In the genomic region with DNA sequence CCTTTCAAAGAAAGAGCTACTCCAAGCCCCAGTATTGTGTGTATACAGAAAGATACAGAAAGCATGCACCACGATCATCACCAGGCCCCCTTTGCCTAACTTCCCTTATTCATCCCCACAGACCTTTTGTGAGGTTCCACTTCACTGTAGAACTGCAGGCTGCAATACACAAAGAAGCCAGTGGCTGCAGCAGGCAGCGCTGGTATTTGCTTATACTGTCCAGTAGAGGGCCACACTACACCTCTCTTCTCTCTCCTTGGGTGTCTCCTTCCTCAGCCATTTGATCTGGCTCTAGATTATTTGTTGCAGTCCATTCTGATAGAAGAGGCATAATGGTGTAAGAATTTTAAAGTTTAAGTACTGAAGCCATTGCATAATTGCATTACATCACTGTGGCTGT, we compare ENCODE assay signal across 7 mouse cellular contexts. TPM values are rescaled to one million over a fixed set of nuclear protein-coding genes. Genes with fewer than 3 reads are reported as not detected.
DNase-seq lines count a peak whose midpoint lies in the region; ATAC-seq and TF ChIP-seq lines count a peak whose summit lies in the region.

No protein-coding gene starts in this region.

- H3K36me3 ChIP-seq in ES-E14 (ENCODE audit: control insufficient read depth, insufficient read depth, low read length, poor library complexity, severe bottlenecking): no peaks in the 10 kb centered on the region
- H3K36me3 ChIP-seq in forebrain, embryonic 10.5 days (replicated peaks): no peaks in the 10 kb centered on the region
- peaks cover 2% of the 10 kb centered on the region; the same call in 1 of the 2 replicates for H3K36me3 ChIP-seq in hindbrain, embryonic 16.5 days (ENCODE audit: control insufficient read depth, insufficient read depth, low read length)

- ATAC-seq in hindbrain, embryonic 16.5 days: peak; percentile 62

- no peak overlapping the region for H3K27ac ChIP-seq in ES-E14 (ENCODE audit: insufficient read depth, low read depth, low read length, poor library complexity, severe bottlenecking)
- no peak overlapping the region for H3K27ac ChIP-seq in bone marrow, adult 2 months (ENCODE audit: control insufficient read depth, insufficient read depth, low read depth, low read length, poor library complexity)
- peak overlapping the region; percentile 71 for H3K27ac ChIP-seq in forebrain, embryonic 10.5 days
- H3K27ac ChIP-seq in hindbrain, embryonic 16.5 days (ENCODE audit: low read depth, low read length): no peak overlapping the region

- WGBS in bone marrow, adult 2 months: 0% methylated on average over 2 of the region's 2 CpGs
- 7% methylated on average over 2 of the region's 2 CpGs for WGBS in forebrain, embryonic 10.5 days
- WGBS in hindbrain, embryonic 16.5 days: 4% methylated on average over 2 of the region's 2 CpGs

- H3K4me1 ChIP-seq in ES-E14 (ENCODE audit: control insufficient read depth in 2 of 2, insufficient read depth in 2 of 2, low read length in 2 of 2, poor library complexity in 1 of 2): peaks cover 2 to 3% of the 10 kb centered on the region in 2 experiments; a peak in 3 of 4 replicates
- H3K4me1 ChIP-seq in bone marrow, adult 2 months (ENCODE audit: control insufficient read depth, insufficient read depth, low read length): no peaks in the 10 kb centered on the region; the same call in 1 of the 2 replicates
- H3K4me1 ChIP-seq in forebrain, embryonic 10.5 days: peaks cover 43% of the 10 kb centered on the region
- H3K4me1 ChIP-seq in hindbrain, embryonic 16.5 days (ENCODE audit: control insufficient read depth, insufficient read depth, low read depth, low read length): peaks cover 10% of the 10 kb centered on the region

- TF ChIP-seq POLR2A in bone marrow, adult 2 months (IDR thresholded peaks at IDR 0.05; ENCODE audit: borderline replicate concordance, control insufficient read depth, low read depth, low read length): no peak

- H3K4me3 ChIP-seq in ES-E14 (ENCODE audit: insufficient read depth in 1 of 2, low read depth in 1 of 2, low read length in 2 of 2, poor library complexity in 1 of 2, severe bottlenecking in 1 of 2): no peak overlapping the region
- no peak overlapping the region for H3K4me3 ChIP-seq in bone marrow, adult 2 months (replicated peaks; ENCODE audit: control insufficient read depth, low read depth, low read length)
- no peak overlapping the region for H3K4me3 ChIP-seq in forebrain, embryonic 10.5 days
- H3K4me3 ChIP-seq in hindbrain, embryonic 16.5 days (ENCODE audit: low read length): no peak overlapping the region

- H3K27me3 ChIP-seq in forebrain, embryonic 10.5 days (ENCODE audit: poor library complexity, severe bottlenecking): no peaks in the 10 kb centered on the region
- no peaks in the 10 kb centered on the region for H3K27me3 ChIP-seq in hindbrain, embryonic 16.5 days (replicated peaks; ENCODE audit: control insufficient read depth, insufficient read depth, low read length)

- no peaks in the 10 kb centered on the region for H3K9me3 ChIP-seq in ES-E14 (ENCODE audit: control insufficient read depth, insufficient read depth, low read depth, low read length)
- 0 out of 2 replicates have a peak, but pooled peaks cover 4% of the 10 kb centered on the region for H3K9me3 ChIP-seq in forebrain, embryonic 10.5 days
- H3K9me3 ChIP-seq in hindbrain, embryonic 16.5 days (ENCODE audit: control insufficient read depth, low read length): no peaks in the 10 kb centered on the region

- in situ Hi-C loops in ES-E14 (cut with MboI; ENCODE audit: low sequenced_read_pairs in 2 of 2, unreplicated experiment in 2 of 2): no loop called here

- peak; percentile 79 for TF ChIP-seq CTCF in bone marrow, adult 2 months (IDR thresholded peaks at IDR 0.05; ENCODE audit: control insufficient read depth, insufficient read depth, low read length)

- peak; percentile 60 for DNase-seq in ES-E14 (ENCODE audit: low read depth, low spot score)
- peak; percentile 69 for DNase-seq in forebrain, embryonic 10.5 days (ENCODE audit: extremely low spot score, low spot score)
- DNase-seq in layer of hippocampus, postnatal 36 days: peak; percentile 55 to 59
- DNase-seq in lung, postnatal 4 days: peak; percentile 72
- peak; percentile 66 to 79 for DNase-seq in right cerebral cortex, adult 2 months (ENCODE audit: low spot score in 2 of 2)

- no peak overlapping the region for H3K9ac ChIP-seq in ES-E14 (ENCODE audit: insufficient read depth, low read depth, low read length, poor library complexity, severe bottlenecking)
- H3K9ac ChIP-seq in hindbrain, embryonic 16.5 days (ENCODE audit: low read depth, low read length): no peak overlapping the region

- H3K4me2 ChIP-seq in hindbrain, embryonic 16.5 days (ENCODE audit: low read length): no peak overlapping the region

TF ChIP-seq in ES-E14, 5 proteins besides CTCF, POLR2A, EP300 and RAD21:
- TF ChIP-seq ZC3H11A (IDR thresholded peaks at IDR 0.05; ENCODE audit: borderline replicate concordance, low read depth, low read length): peak; percentile 56; the same call in 1 of the 2 replicates
- no peak; the same call in 1 of the 2 replicates for TF ChIP-seq ZNF384 (IDR thresholded peaks at IDR 0.05; ENCODE audit: low read depth, low read length)

RNA-seq across cellular contexts. Expression of a gene that starts 3.4 kb away (rescaled TPM):
- total RNA-seq in ES-E14 (2012; rRNA removed): 4.7 and 6.1 TPM in 2 replicates
- 0.52 and 0.57 TPM in 2 replicates for polyA plus RNA-seq in bone marrow, adult 2 months (2011; ENCODE audit: insufficient read depth, insufficient read length, low replicate concordance, missing spikeins)
- polyA plus RNA-seq in forebrain, embryonic 10.5 days (2016; fragmentation: Nextera tagmentation; extraction: Ambion mirVana): 10.5 and 12.4 TPM in 2 replicates
- 8.9 and 9.2 TPM in 2 replicates for polyA plus RNA-seq in hindbrain, embryonic 16.5 days (2015; fragmentation: Nextera tagmentation; extraction: Ambion mirVana)
- total RNA-seq in layer of hippocampus, postnatal 36 days (2021): 1 to 10 TPM; 3.4 to 3.6 TPM

RNA-seq across cellular contexts. Expression of a gene that starts 7.2 kb away (rescaled TPM):
- 0.36 and 0.42 TPM in 2 replicates for total RNA-seq in ES-E14 (2012; rRNA removed)
- not detected in 2 replicates for polyA plus RNA-seq in bone marrow, adult 2 months (2011; ENCODE audit: insufficient read depth, insufficient read length, low replicate concordance, missing spikeins)
- polyA plus RNA-seq in forebrain, embryonic 10.5 days (2016; fragmentation: Nextera tagmentation; extraction: Ambion mirVana): 0.28 and 0.53 TPM in 2 replicates
- polyA plus RNA-seq in hindbrain, embryonic 16.5 days (2015; fragmentation: Nextera tagmentation; extraction: Ambion mirVana): 0.77 and 1.1 TPM in 2 replicates
- total RNA-seq in layer of hippocampus, postnatal 36 days (2021): under 1 TPM; 0.40 to 0.56 TPM

RNA-seq across cellular contexts. Expression of a gene that starts 46.7 kb away (rescaled TPM):
- total RNA-seq in ES-E14 (2012; rRNA removed): 2.3 and 2.6 TPM in 2 replicates
- 1.1 and 1.4 TPM in 2 replicates for polyA plus RNA-seq in bone marrow, adult 2 months (2011; ENCODE audit: insufficient read depth, insufficient read length, low replicate concordance, missing spikeins)
- polyA plus RNA-seq in forebrain, embryonic 10.5 days (2016; fragmentation: Nextera tagmentation; extraction: Ambion mirVana): 5.1 and 5.6 TPM in 2 replicates
- 23.0 and 23.3 TPM in 2 replicates for polyA plus RNA-seq in hindbrain, embryonic 16.5 days (2015; fragmentation: Nextera tagmentation; extraction: Ambion mirVana)
- 10 to 100 TPM; 11.6 to 13.5 TPM for total RNA-seq in layer of hippocampus, postnatal 36 days (2021)
